In genomic region chr15:98984681-98985080, GRCm38 (mm10) we compare ENCODE assay signal across 8 mouse cellular contexts. TPM values are rescaled to one million over a fixed set of nuclear protein-coding genes. Genes with fewer than 3 reads are reported as not detected.
DNase-seq lines count a peak whose midpoint lies in the region; ATAC-seq and TF ChIP-seq lines count a peak whose summit lies in the region.

No protein-coding gene starts in this region.

- no peaks in the 10 kb centered on the region for H3K36me3 ChIP-seq in thymus, adult 2 months (ENCODE audit: control insufficient read depth, insufficient read depth, low read length)
- H3K36me3 ChIP-seq in limb, embryonic 15.5 days, result no peaks in the 10 kb centered on the region
- no peaks in the 10 kb centered on the region for H3K36me3 ChIP-seq in stomach, embryonic 15.5 days

- no peak for TF ChIP-seq CTCF in thymus, adult 2 months (IDR thresholded peaks at IDR 0.05; ENCODE audit: borderline replicate concordance, control insufficient read depth, extremely low read depth, insufficient read depth, low read length, poor library complexity)

- H3K27me3 ChIP-seq in thymus, adult 2 months (ENCODE audit: control insufficient read depth, insufficient read depth, low read length), result no peaks in the 10 kb centered on the region
- H3K27me3 ChIP-seq in limb, embryonic 15.5 days, result no peaks in the 10 kb centered on the region
- no peaks in the 10 kb centered on the region for H3K27me3 ChIP-seq in stomach, embryonic 15.5 days (replicated peaks)

- ATAC-seq in limb, embryonic 15.5 days (ENCODE audit: insufficient number of reproducible peaks, low FRiP score, low TSS enrichment, low read depth), result no peak
- ATAC-seq in stomach, embryonic 15.5 days (ENCODE audit: insufficient read depth, low FRiP score, low read depth), result no peak

- H3K4me2 ChIP-seq in limb, embryonic 15.5 days, result 0 out of 2 replicates have a peak overlapping the region, but pooled peaks have one; percentile 46
- peak overlapping the region; percentile 52; the same call in 1 of the 2 replicates for H3K4me2 ChIP-seq in stomach, embryonic 15.5 days

- 70% methylated on average over 6 of the region's 6 CpGs for WGBS in thymus, adult 2 months
- WGBS in limb, embryonic 15.5 days, result 57% methylated on average over 6 of the region's 6 CpGs
- 55% methylated on average over 6 of the region's 6 CpGs for WGBS in stomach, embryonic 15.5 days

- peaks cover 2% of the 10 kb centered on the region for H3K4me1 ChIP-seq in thymus, adult 2 months (replicated peaks; ENCODE audit: control insufficient read depth, insufficient read depth, low read length)
- H3K4me1 ChIP-seq in limb, embryonic 15.5 days, result peaks cover 39% of the 10 kb centered on the region
- H3K4me1 ChIP-seq in stomach, embryonic 15.5 days, result 0 out of 2 replicates have a peak, but pooled peaks cover 4% of the 10 kb centered on the region

- DNase-seq in cerebellum, postnatal 10 days, result peak; percentile 71 to 75
- no peak for DNase-seq in cerebellum, postnatal 36 days
- DNase-seq in thymus, adult 2 months, result no peak
- no peak for DNase-seq in thymus, adult 18-20 months
- no peak for DNase-seq in layer of hippocampus, postnatal 25 days (ENCODE audit: extremely low spot score in 1 of 2, low spot score in 1 of 2)
- no peak for DNase-seq in left cerebral cortex, adult 9 months (ENCODE audit: low spot score in 2 of 2)

- no peak overlapping the region for H3K9ac ChIP-seq in limb, embryonic 15.5 days
- no peak overlapping the region for H3K9ac ChIP-seq in stomach, embryonic 15.5 days

- H3K27ac ChIP-seq in thymus, adult 2 months (ENCODE audit: control insufficient read depth, insufficient read depth, low read length), result peak overlapping the region; percentile 56; the same call in 1 of the 2 replicates
- H3K27ac ChIP-seq in limb, embryonic 15.5 days, result peak overlapping the region; percentile 93
- peak overlapping the region; percentile 87 for H3K27ac ChIP-seq in stomach, embryonic 15.5 days

- TF ChIP-seq POLR2A in thymus, adult 2 months (IDR thresholded peaks at IDR 0.05; ENCODE audit: control insufficient read depth, extremely low read depth, insufficient read depth, low read length, poor library complexity), result no peak

- no peak overlapping the region for H3K4me3 ChIP-seq in thymus, adult 2 months (ENCODE audit: control insufficient read depth, insufficient read depth, low read length)
- no peak overlapping the region for H3K4me3 ChIP-seq in limb, embryonic 15.5 days
- H3K4me3 ChIP-seq in stomach, embryonic 15.5 days (replicated peaks), result no peak overlapping the region

- no peaks in the 10 kb centered on the region for H3K9me3 ChIP-seq in limb, embryonic 15.5 days
- H3K9me3 ChIP-seq in stomach, embryonic 15.5 days, result no peaks in the 10 kb centered on the region

RNA-seq across cellular contexts. Expression of gene Tuba1a, which starts 31.2 kb away (rescaled TPM):
- polyA plus RNA-seq in thymus, adult 2 months (2012; rRNA removed), result 373 and 432 TPM in 2 replicates
- 1,206 and 1,410 TPM in 2 replicates for polyA plus RNA-seq in limb, embryonic 15.5 days (2015; fragmentation: Nextera tagmentation; extraction: Ambion mirVana)
- polyA plus RNA-seq in stomach, embryonic 15.5 days (2015; fragmentation: Nextera tagmentation; extraction: Ambion mirVana), result 915 and 964 TPM in 2 replicates
- total RNA-seq in layer of hippocampus, postnatal 25 days (2021), result 1,000 to 10,000 TPM; 1,021 to 1,172 TPM

RNA-seq across cellular contexts. Expression of gene Gm49450, which starts 31.3 kb away (rescaled TPM):
- 82.1 and 153 TPM in 2 replicates for polyA plus RNA-seq in thymus, adult 2 months (2012; rRNA removed)
- not detected in 2 replicates for polyA plus RNA-seq in limb, embryonic 15.5 days (2015; fragmentation: Nextera tagmentation; extraction: Ambion mirVana)
- polyA plus RNA-seq in stomach, embryonic 15.5 days (2015; fragmentation: Nextera tagmentation; extraction: Ambion mirVana), result not detected in 2 replicates
- total RNA-seq in layer of hippocampus, postnatal 25 days (2021), result not detected

RNA-seq across cellular contexts. Expression of gene Tuba1c, which starts 45.0 kb away (rescaled TPM):
- polyA plus RNA-seq in thymus, adult 2 months (2012; rRNA removed), result 294 and 330 TPM in 2 replicates
- polyA plus RNA-seq in limb, embryonic 15.5 days (2015; fragmentation: Nextera tagmentation; extraction: Ambion mirVana), result 138 and 145 TPM in 2 replicates
- polyA plus RNA-seq in stomach, embryonic 15.5 days (2015; fragmentation: Nextera tagmentation; extraction: Ambion mirVana), result 196 and 204 TPM in 2 replicates
- 10 to 100 TPM; 62.5 to 77.9 TPM for total RNA-seq in layer of hippocampus, postnatal 25 days (2021)

RNA-seq across cellular contexts. Expression of gene Tuba1b, which starts 50.3 kb away (rescaled TPM):
- polyA plus RNA-seq in thymus, adult 2 months (2012; rRNA removed), result 3,866 and 5,106 TPM in 2 replicates
- polyA plus RNA-seq in limb, embryonic 15.5 days (2015; fragmentation: Nextera tagmentation; extraction: Ambion mirVana), result 1,374 and 1,490 TPM in 2 replicates
- 1,197 and 1,299 TPM in 2 replicates for polyA plus RNA-seq in stomach, embryonic 15.5 days (2015; fragmentation: Nextera tagmentation; extraction: Ambion mirVana)
- total RNA-seq in layer of hippocampus, postnatal 25 days (2021), result 100 to 1,000 TPM; 478 to 525 TPM

Comparison
In these comparisons a context has a peak if more than half of its experiments do, and no peak if none do; other contexts are left out.
1. DNase-seq: peak in cerebellum, postnatal 10 days (2 of 2); none in cerebellum, postnatal 36 days (0 of 2), thymus, adult 2 months (single experiment), thymus, adult 18-20 months (0 of 2), layer of hippocampus, postnatal 25 days (0 of 2) and left cerebral cortex, adult 9 months (0 of 2).
2. RNA of gene Gm49450, which starts 31.3 kb away (polyA plus RNA-seq): 82.1 to 153 TPM in thymus, adult 2 months; not detected in limb, embryonic 15.5 days and not detected in stomach, embryonic 15.5 days; every median in the first group is over 10 times any median in the second.
3. Peak in every context shown above with its lines, with median percentiles within 50 percentile points of each other: H3K27ac ChIP-seq.